Mouse (Mus musculus) telencephalon, adult 2 months (tissue): ENCODE results near the gene Rhof.

Source experiments
- DNase-seq: peaks from one replicate; pipeline ENCODE4 v3.0.0-alpha.2; 2011; ENCODE audit warnings: low read depth, low spot score

The Rhof gene

DNA sequence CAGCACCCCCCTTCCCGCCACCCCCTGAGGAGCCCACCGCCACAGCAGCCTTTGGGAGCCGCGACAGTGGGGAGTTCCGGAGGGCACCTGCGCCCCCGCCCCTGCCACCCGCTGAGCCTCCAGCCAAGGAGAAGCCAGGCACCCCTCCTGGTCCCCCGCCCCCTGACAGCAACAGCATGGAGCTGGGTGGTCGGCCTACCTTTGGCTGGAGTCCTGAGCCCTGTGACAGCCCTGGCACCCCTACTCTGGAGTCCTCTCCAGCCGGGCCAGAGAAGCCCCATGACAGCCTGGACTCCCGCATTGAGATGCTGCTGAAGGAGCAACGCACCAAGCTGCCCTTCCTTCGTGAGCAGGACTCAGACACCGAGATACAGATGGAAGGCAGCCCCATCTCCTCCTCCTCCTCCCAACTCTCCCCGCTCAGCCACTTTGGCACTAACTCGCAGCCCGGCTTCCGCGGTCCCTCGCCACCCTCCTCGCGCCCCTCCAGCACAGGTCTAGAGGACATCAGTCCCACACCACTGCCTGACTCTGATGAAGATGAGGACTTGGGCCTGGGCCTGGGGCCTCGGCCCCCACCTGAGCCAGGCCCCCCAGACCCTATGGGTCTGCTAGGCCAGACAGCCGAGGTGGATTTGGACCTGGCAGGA lies 15.7 kb upstream of the Rhof start:
- DNase-seq, result no peak

GRCm38 (mm10) chr5:123147569-123147968 lies 15.1 kb upstream of the Rhof start:
- no peak for DNase-seq

GRCm38 (mm10) chr5:123146357-123146756 lies 13.9 kb upstream of the Rhof start:
- no peak for DNase-seq

DNA sequence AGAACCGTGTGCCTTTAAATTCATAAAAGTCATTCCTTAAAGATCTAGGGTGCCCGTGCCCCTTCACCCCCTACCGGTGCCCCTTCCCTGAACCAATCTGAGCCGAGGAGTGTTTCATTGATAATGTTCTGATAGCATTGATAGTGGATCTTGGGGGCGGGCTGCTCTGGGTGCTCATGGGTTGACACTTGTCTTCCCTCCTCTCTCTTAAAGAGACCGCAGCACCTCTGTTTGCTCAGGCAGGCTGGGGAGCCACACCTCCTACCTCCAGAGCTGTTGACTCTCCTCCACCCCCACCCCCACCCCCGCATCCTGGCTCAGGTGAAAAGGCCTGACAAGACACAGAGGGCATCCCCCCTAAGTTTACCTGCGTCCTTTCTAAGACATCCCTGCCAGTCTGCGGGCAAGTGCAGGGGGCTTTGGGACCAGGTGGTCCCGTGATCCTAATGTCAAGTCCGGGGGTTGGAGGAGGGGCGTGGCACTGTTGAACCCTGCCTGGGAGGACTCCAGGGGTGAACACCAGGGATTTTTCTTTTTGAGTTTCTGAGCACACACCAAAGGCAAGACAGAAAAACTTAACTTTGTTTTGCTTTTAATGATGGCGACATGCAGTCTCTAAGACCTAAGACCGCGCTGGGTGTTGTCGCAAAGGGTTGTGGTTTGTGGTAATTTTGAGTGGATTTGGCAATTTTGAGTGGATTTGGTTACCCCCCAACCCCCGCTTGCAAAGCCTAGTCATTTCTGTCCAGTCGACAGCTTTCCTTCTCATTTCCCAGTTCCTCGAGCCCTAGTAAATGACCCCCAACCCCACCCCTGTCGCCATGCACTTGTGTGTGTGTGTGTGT lies 12.5 kb upstream of the Rhof start:
- DNase-seq, result no peak

GRCm38 (mm10) chr5:123143971-123144745 lies 11.7 kb upstream of the Rhof start:
- DNase-seq, result no peak

DNA sequence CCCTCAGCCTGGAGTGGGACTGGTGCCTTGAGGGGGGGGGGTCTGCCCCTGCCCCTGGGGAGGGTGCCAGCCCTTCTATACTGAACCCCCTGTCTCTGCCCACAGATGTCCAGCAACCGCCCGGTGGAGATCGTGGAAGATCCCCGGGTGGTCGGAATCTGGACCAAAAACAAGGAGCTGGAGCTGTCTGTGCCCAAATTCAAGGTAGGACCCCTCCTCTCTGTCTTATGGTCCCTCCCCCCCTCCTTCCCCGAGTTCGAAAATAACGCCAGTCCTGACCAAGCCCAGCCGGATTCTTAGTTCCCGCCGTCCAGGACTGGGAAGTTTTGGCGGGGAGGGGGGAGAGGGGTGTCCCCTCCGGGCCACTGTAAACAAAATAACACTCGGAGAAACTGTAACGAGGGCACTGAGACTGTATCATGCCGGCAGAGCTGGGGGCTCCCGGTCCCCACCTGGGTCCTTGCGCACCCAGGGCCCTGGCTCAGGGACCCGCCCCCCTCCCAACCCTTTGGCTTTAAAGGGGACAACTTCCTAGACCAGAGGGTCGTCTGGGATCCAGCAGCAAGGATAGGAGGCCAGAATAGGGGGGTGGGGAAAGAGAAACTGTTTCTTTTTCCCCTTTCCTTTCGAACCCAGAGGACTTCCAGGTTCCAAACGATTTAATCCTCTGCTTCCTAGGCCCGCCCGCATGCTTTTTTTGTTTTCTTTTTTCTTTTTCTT lies 10.9 kb upstream of the Rhof start:
- no peak for DNase-seq

GRCm38 (mm10) chr5:123142161-123143157 lies 10.0 kb upstream of the Rhof start, which contains the start of gene Setd1b:
Gene Setd1b (plus strand): TSS chr5:123142193.
- no peak for DNase-seq

GRCm38 (mm10) chr5:123141555-123142160 lies 9.2 kb upstream of the Rhof start:
- no peak for DNase-seq

- peak; percentile 93 for DNase-seq
These were observed 8.4 kb upstream of the Rhof start for GRCm38 (mm10) chr5:123140694-123141554.

DNA sequence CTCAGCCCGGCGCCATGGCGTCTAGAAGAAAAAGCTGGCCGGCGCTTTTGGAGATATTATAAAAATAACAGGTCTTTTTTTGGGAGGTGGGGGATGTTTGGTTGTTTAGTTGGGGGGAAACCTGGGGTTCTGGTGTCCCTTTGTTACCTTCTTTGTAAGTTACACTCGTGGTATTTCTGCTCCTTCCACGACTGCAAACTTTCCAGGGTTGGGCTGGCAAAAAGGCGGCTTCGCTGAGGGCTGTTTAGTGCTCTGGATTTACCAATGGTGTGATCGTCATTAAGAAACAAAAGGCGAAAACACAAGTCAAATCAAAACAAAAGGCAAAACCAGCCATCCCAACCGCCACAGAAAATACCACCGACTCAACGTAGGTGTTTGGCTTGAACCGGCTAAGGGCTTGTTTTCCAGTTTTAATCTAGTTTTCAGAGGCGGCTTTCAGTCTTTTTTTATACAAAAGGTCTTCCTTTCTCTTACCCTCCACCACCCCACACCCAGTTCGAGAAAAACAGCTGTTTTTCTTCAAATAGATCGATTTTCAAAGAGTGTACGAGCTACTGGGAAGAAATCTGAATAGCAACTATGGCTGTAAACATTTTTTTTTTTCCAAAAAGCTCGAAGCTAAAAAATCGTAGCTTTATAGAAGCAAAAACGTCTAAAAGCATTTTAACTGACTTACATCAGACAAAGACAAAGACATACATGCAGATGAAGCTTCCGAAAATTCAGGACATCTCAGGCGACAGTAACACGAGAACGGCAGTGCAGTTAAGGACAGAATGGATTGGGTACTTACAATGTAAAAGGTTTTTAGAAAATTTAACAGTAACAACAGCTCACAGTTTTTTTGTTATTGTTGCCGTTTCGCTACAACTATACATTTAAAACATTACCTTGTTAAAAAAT lies 7.5 kb upstream of the Rhof start:
- DNase-seq, result no peak

DNA sequence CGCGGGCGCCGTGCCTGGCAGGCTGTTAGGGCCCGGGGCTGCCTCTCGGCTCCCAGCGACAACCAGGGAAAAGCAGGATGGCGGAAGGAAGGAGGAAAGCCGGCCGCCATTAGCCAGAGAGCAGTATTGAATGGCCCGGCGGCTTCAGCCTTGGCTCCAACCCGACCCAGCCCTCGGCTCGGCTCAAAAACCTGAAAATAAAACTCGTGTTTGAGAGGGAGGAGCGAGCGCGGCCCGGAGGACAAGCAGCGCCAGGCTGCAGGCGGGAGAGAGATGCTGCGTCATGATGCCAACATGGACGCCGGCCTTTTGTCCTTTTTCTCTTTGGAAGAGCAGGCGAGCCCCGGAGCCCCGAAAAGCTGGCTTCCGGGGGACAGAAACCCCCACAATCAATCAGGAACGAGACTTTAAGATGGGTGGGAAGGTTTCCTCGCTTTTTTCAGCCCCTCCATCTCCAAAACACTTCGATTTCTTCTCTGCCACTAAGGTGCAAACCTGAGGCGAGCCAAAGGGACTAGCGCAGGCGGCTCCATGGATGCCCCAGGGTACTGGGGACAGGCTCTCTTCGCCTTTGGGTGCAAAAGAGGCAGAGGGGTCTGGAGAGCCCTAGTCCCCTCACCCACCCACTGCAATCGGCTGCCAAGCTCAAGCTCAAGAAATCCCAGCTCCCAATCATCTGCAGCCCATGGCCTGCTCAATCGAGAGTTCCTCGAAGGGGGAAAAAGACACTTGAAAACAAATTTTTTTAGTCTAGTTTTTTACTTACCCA lies 6.6 kb upstream of the Rhof start:
- no peak for DNase-seq

- no peak for DNase-seq
These were observed 5.9 kb upstream of the Rhof start for GRCm38 (mm10) chr5:123138230-123138911.

DNA sequence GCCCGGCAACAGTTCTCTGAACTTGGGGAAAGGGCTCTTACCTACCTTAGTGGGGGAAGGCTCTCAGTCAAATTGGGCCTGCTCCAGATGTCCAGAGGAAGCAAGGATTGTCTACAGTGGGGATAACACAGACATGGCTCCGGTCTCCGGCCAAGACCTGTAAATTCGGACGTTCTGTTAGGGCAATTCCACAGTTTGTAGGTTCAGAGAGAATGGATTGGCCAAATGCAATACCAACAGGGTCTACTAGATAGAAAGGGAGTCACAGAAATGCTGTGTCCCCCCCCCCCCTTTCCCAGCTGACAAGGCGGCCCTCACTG lies 5.4 kb upstream of the Rhof start:
- DNase-seq, result no peak

- no peak for DNase-seq
These were observed 4.8 kb upstream of the Rhof start for GRCm38 (mm10) chr5:123137044-123137909.

DNA sequence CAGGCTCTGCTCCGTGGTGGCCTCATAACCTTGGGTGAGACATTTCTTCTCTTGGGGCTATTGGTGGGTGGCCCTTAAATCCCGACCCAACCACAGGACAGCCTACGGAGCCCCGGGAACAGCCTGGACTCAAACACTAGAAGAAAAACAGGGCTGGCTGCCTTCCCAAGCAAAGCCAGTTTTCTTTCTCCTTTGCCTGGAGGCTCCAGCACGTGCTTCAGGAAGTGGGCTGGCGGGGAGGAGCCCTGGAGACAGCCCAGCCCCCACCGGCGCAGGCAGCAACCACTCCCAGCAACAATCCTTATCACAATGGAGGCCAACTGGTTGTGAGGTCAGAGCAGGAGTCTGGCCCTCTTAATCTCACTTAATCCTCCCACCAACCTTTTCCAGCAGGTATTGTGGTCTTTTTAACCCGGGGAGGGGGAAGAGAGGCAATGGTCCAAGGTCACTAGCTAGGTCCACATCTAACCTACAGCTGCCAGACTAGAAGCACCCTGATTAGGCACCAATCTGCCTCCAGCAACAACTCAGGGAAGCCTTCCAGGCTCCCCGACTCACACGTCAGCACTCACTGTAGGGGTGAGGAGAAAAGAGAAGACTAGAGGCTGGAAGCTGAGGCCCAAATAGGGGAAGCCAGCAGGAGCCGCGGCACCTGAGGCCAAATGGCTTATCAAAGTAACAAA lies 4.0 kb upstream of the Rhof start:
- DNase-seq, result no peak
